Mouse (Mus musculus) adrenal gland, postnatal 0 days (tissue): ENCODE results near the gene Ube2m. TPM values are rescaled to one million over a fixed set of nuclear protein-coding genes. Genes with fewer than 3 reads are reported as not detected.

Experiments
- polyA plus RNA-seq: library from polyadenylated mRNA; unstranded; fragments of >200 nt; fragmentation: Nextera tagmentation; extraction: Ambion mirVana; gene quantifications from 2 replicates; pipeline ENCODE4 v1.2.1, GENCODE M21; 2015

Ube2m gene
- polyA plus RNA-seq = 103 and 124 TPM in 2 replicates

GRCm38 (mm10) chr7:13037901-13038555, at the start of gene Ube2m:
Gene Ube2m (minus strand): TSS chr7:13038275.

GRCm38 (mm10) chr7:13054287-13055010, 16.4 kb upstream of the Ube2m start, which contains the start of gene Mzf1:
Gene Mzf1 (minus strand): TSS chr7:13054764.

GRCm38 (mm10) chr7:13034148-13034977, 3.7 kb downstream of the Ube2m start, which contains the start of gene Chmp2a:
Gene Chmp2a (minus strand): TSS chr7:13034807.

GRCm38 (mm10) chr7:13010005-13010908, 27.8 kb downstream of the Ube2m start, which contains the start of gene Zbtb45:
Gene Zbtb45 (minus strand): TSS chr7:13010034.

GRCm38 (mm10) chr7:12998851-12999250, 39.2 kb downstream of the Ube2m start, which contains the start of gene Trim28:
Gene Trim28 (plus strand): TSS chr7:12999114.

GRCm38 (mm10) chr7:12998053-12998452, 40.0 kb downstream of the Ube2m start, which contains the start of gene Slc27a5:
Gene Slc27a5 (minus strand): TSS chr7:12998192.

Other genes with a start within 250 kb of the Ube2m start
- gene Zscan18, start 234.6 kb downstream of the Ube2m start, polyA plus RNA-seq = 4.0 and 4.5 TPM in 2 replicates
- 6.0 and 7.4 TPM in 2 replicates for gene Zfp329, start 219.4 kb downstream of the Ube2m start, polyA plus RNA-seq
- 17.2 and 23.7 TPM in 2 replicates for gene Zfp110, start 203.5 kb downstream of the Ube2m start, polyA plus RNA-seq
- gene Zfp128, start 157.1 kb downstream of the Ube2m start, polyA plus RNA-seq = 1.7 and 2.3 TPM in 2 replicates
- gene Zscan22, start 140.5 kb downstream of the Ube2m start, polyA plus RNA-seq = 6.5 and 6.6 TPM in 2 replicates
- gene Rps5, start 116.0 kb downstream of the Ube2m start, polyA plus RNA-seq = 865 and 1,106 TPM in 2 replicates
- 0.08 and 0.30 TPM in 2 replicates for gene Rnf225, start 110.9 kb downstream of the Ube2m start, polyA plus RNA-seq
- gene Zfp324, start 72.4 kb downstream of the Ube2m start, polyA plus RNA-seq = 6.2 and 7.5 TPM in 2 replicates
- gene Zfp446, start 60.4 kb downstream of the Ube2m start, polyA plus RNA-seq = 3.8 and 6.0 TPM in 2 replicates
- 1.9 and 3.0 TPM in 2 replicates for gene Slc27a5, start 40.1 kb downstream of the Ube2m start, polyA plus RNA-seq
- 104 and 137 TPM in 2 replicates for gene Trim28, start 39.2 kb downstream of the Ube2m start, polyA plus RNA-seq
- gene Zbtb45, start 28.2 kb downstream of the Ube2m start, polyA plus RNA-seq = 9.3 and 12.6 TPM in 2 replicates
- gene Chmp2a, start 3.5 kb downstream of the Ube2m start, polyA plus RNA-seq = 265 and 267 TPM in 2 replicates
- 1.7 and 2.9 TPM in 2 replicates for gene Mzf1, start 16.5 kb upstream of the Ube2m start, polyA plus RNA-seq
- not detected in 2 replicates for gene Vmn1r85, start 56.9 kb upstream of the Ube2m start, polyA plus RNA-seq
- gene Vmn1r86, start 81.6 kb upstream of the Ube2m start, polyA plus RNA-seq = not detected in 2 replicates
- gene Vmn1r87, start 101.9 kb upstream of the Ube2m start, polyA plus RNA-seq = not detected in 2 replicates
- not detected in 2 replicates for gene Vmn1r88, start 121.3 kb upstream of the Ube2m start, polyA plus RNA-seq
- gene Vmn1r89, start 174.7 kb upstream of the Ube2m start, polyA plus RNA-seq = not detected in 2 replicates
- 30.4 and 36.7 TPM in 2 replicates for gene Lig1, start 239.0 kb upstream of the Ube2m start, polyA plus RNA-seq
- 3.6 and 4.8 TPM in 2 replicates for gene Zswim9, start 240.4 kb upstream of the Ube2m start, polyA plus RNA-seq